Mouse (Mus musculus): ENCODE results near the gene Sypl.

Gene Sypl

DNA sequence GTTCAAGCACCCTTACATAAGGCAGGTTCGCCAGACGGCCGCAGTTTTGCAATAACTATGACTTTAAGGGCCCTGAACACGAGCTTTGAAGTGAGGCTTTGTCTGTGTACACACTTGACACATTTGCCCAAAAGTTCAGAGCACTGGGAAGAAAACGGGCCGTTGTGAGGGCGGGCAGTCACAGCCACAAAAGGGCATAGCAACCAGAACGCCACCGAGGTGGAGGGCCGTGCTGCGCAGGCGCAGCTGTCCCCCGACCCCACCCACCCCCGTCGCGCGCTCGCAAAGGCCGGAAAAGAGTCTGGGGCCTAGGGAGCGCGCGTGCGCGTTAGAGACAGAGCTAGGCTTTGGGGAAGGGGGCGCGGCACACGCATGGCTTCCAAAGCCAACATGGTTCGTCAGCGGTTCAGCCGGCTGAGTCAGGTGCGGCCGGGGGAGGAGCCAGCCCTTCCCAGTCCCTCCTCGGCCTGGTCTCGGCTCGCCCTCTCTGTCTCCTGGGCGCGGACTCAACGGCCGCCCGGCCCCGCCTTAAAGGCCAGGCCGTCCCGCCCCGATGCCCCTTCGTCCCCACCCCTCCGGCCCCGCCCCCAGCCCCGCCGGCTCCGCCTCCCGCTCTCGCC is at the start of gene Sypl:
TSS of gene Sypl (plus strand) at position 296 of the 620 bp plus-strand sequence.
- DNase-seq (ENCODE audit: low read depth, low spot score) = peak; percentile 98

DNA sequence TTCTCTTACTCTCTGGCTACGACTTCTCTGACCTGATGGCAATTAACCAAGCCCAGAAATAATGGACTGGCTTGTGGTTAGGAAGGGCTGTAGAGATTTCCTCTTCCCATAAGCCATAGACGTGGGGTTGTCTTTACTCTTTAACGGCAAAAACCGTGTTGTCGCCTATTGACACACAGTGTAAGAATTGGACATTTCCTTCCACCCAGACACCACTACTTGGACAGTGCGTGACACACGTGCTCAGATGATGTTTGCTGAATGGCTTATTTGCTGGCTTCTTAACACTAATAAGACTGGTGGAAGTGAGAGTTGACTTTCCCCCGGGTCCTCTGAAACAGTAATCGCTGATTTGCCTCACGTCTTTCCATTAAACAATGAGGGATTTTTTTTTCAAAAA is 44.0 kb upstream of the Sypl start:
- DNase-seq (ENCODE audit: low read depth, low spot score) = no peak

DNA sequence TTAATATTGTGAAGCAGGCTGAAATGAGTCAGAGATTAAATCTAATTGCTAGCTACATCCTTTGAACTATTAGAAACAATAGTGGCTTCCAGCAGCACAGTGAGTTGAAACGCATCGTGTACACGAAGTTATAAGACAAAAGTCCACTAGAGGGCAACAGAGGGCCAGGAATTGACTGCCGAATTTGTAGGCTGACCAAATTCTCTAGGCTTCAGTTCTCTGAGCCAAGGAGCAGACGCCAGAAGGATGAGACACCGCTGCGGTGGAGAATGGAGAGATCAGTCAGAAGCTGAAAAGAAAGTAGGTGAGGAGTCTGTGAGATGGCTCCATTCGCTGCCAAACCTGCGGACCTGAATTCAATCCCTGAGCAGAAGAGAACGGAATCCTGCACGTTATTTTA is 43.6 kb upstream of the Sypl start:
- DNase-seq (ENCODE audit: low read depth, low spot score) = peak; percentile 87

DNA sequence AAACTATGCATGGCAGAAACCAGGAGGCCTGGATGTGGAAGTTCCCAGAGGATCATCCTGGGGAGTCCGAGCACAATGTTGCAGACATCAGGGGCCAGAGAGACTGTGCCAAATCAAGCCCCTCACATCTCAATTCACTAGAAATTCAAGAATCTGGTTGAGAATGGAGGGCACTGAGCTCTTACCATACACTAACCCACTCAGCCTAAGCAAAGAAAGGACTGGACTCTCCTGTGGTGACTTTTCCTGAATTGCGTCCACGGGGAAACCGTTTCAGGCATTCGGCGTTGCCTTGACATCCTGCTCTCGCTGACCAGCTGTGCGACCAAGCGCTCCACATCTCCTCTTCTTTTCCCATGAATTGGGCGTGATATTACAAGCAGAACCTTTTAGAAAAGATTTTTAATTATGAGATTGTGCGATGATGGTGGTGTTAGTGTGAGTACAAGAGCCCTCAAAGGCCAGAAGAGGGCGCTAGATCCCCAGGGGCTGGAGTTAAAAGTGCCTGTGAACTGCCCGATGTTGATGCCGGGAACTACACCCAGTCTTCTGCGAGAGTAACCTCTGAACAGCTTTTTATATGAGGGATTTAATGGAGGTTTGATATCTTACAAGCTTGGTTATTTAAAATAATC is 43.0 kb upstream of the Sypl start:
- DNase-seq (ENCODE audit: low read depth, low spot score) = peak; percentile 72

DNA sequence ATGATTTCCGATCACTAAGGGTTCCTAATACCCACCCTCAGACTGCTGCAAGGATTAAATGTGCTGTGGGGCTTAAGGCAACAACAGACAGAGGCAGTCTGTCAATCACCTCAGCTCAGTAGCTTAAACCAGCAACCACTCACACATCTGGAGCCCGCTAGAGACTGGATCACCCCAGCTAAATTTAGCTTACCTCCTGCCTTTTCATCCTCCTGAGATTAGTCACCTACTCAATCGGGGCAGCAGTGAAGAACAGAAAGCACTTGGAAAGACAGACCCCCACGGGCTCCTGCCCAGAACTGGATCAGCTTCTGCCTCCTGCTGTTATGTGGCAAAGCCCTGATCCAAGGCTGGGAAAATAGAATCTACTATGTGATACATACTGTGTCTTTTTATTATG is 42.1 kb upstream of the Sypl start:
- no peak for DNase-seq (ENCODE audit: low read depth, low spot score)

DNA sequence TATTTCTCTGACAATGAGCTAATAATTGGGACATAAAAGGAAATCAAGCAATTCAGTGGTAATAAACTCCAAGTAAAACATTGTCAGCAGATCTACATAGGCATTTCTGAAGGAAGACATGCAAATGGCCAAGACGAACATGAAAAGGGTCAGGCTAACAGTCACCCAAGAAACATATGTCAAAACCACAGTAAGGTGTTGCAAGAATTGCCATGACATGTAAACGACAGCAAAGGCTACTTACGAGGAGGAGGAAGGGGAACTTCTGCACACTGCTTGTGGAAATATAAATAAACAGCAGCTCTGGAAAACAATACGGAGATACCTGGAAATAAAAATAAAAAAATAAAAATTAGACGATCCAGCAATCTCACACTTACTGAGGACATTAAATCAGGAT is 40.9 kb upstream of the Sypl start:
- DNase-seq (ENCODE audit: low read depth, low spot score) = no peak

DNA sequence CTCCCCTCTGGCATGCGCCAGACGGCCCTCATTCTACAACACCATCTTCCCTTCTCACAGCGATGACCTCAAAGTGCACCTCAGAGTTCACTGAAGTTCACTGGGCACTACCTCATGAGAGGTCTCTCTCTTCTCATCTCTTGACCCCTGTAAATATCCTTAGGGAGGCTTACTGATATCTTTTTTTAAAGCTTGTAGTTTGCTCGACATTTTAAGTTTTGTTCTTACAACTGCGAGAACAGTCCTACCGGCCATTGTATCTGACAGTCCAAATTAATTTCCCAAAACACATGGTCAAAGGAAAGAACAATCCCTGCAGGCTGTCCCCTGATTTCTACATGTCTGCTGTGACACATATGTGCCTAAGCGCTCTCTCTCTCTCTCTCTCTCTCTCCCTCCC is 35.0 kb upstream of the Sypl start:
- DNase-seq (ENCODE audit: low read depth, low spot score) = no peak

DNA sequence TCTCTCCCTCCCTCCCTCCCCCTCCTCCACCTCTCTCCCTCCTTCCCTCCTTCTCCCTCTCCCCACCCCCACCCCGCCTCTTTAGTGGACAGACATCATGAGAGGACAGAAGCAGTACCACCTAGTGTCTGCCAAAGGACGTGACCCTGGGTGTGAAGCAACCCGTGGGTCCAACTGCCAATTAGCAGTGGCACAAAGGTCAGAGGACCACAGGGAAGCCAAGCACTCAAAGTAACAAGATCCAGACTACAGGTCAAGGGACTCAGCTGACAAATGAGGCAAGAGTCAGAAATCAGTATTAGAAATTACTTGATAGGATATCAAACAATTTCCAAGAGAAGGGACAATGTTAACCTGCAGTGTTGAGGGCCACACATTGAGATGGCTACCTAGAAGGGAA is 34.6 kb upstream of the Sypl start:
- no peak for DNase-seq (ENCODE audit: low read depth, low spot score)

DNA sequence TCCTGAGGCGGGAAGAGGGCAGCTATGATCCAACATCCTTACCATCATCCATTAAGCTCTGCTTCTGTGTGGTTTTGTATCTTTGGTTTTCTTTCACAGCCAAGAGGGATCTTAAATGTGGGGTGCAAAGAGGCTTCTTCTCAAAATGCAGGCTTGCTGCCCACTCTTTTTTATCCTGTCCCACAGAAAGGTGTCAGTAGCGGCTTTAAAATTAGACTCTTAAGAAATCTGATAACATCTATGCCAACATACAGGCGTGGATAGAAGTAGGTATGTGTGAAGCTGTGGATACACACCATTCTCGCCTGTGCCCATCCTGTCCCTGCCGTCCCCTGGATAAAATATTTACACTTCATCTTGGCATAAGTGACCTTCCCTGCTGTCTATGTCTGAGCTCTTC is 34.2 kb upstream of the Sypl start:
- DNase-seq (ENCODE audit: low read depth, low spot score) = no peak

DNA sequence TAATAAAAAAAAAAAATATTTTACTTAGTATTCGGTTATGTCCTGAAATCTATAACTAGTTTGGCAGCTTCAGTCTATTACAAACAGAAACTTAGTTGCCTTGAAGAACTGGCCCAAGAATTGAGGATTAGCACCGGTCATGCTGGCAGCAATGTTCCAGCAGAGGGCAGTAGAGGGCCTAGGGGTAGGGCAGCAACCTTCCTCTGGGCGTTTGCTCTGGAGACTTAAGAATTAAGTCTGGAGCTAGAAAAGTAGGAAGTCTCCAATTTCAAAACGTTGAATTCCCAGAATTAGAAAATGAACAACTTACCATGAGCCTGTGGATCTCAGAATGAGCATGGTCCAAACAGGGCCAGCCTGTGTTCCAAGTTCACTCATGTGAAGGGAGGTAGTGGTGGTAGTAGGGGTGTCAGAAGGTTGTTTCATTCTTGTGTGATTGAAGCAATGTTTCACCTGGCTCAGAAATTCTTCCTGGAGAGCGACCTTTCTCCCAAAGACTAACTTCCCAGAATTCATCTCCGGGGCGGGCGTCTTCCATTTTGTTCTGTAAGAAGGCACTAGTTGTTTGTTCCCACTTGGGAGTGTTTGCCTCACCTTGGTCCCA is 33.4 kb upstream of the Sypl start:
- no peak for DNase-seq (ENCODE audit: low read depth, low spot score)

DNA sequence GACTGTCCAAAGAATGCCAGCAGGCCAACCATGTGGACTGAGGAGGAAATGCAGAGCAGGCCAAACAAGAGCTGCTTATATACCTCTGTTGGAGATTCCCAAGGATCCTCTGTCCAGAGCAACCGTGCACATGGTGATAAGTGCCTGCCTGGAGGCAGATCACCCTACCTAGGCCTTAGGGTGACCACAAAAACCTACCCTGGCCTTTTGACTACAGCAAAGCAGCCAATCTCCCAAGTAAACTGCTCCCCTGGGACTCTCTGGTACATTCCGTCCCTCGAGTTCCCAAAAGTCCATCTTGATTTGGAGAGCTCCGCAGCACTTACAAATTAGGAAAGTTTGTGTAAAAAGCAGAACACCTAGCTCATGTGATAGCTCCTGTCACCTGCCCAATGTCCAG is 32.6 kb upstream of the Sypl start:
- no peak for DNase-seq (ENCODE audit: low read depth, low spot score)

DNA sequence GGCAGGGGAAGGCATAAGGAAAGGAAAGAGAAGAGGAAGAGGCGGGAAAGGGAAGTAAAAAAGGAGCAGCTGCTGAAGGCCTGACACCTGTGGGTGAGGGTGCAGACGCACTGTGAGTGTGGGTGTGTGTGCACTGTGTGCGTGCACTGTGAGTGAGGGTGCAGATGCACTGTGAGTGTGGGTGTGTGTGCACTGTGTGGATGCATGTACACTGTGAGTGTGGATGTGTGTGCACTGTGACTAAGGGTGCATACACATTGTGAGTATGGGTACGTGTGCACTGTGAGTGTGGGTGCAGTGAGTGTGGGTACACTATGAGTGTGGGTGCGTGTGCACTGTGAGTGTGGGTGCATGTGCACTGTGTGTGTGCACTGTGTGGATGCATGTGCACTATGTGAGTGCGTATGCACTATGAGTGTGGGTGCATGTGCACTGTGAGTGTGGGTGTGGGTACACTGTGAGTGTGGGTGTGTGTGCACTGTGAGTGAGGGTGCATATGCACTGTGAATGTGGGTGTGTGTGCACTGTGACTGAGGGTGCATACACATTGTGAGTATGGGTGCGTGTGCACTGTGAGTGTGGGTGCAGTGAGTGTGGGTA is 32.1 kb upstream of the Sypl start:
- no peak for DNase-seq (ENCODE audit: low read depth, low spot score)

DNA sequence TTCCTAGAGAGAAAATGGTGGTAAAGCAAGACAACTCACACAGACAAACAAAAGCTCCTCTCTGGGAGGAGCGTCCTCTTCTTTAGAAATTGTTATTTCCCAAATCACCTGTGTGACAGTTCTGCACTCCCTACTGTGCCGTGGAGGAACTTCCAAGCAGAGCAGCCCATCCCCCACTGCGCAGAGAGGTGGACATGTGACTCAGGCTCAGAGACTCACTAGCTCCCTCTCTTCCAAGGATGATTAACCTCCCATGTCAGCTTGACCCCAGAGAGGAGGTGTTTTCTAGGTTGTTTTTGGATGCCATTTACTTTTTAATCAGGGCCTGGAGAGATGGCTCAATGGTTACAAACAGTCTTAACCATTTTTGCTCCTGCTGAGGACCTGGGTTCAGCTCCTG is 29.4 kb upstream of the Sypl start:
- no peak for DNase-seq (ENCODE audit: low read depth, low spot score)

DNA sequence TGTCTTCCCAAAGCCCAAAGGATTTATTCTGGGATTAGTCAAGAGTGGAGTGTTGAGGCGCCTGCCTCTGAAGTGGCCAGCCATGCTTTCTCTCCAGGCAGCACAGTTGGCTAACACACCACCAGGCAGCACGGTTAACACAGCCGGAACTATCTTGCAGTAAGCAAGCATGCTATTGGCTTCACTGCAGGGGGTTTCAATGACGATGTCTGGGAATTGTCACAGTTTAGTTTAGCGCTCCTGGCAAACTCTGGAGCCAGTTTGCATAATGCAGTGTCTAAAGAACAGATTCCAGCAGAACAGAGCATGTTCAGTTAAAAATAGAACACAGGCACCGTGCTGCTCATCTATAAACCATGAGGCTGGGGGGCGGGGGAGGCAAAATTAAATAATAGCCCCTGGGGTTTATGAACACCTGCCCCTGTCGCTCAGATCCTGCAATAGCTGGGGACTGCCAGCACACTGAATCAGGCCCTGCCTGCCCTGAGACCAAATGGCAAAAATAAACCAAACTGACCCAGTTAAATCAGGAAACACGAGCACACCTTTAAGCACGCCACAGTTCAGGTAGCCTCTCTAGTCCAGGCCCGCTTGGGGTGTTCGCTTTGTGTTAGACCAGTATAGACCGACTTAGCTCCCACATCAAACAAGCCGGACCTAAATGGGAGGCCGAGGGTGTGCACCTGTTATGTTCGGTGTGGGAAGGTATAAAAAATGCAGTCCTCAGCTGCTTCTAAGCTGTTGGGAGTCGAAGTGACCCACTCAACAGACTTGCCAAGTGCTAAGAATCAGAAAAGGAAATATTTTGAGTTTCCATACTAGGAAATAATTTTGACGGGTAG is 27.1 kb upstream of the Sypl start:
- DNase-seq (ENCODE audit: low read depth, low spot score) = peak; percentile 40

DNA sequence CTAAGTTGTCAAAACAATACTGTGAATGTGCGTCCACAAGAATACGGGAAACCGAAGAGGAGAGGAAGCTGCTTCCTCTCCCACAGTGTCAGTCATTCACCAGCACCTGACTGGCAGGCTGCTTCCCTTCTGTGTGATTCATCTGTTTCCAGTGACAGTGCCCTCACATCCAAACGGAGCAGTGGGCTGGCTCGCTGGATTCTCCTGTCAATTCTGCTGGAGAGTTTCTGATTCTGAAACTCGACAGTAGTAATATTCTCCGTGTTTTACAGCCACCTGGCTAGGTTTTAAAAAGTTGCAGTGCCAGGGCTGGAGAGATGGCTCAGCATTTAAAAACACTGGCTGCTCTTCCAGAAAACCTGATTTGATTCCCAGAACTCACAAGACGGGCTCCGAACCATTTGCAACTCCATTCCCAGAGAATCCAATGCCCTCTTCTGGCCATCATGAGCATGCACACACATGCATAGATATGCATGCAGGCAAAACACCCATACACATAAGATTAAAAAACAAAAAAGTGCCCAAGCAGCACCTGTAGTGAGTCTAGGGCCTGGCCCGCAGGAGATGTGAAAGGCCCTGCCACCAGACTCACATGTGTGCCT is 26.4 kb upstream of the Sypl start:
- DNase-seq (ENCODE audit: low read depth, low spot score) = no peak

DNA sequence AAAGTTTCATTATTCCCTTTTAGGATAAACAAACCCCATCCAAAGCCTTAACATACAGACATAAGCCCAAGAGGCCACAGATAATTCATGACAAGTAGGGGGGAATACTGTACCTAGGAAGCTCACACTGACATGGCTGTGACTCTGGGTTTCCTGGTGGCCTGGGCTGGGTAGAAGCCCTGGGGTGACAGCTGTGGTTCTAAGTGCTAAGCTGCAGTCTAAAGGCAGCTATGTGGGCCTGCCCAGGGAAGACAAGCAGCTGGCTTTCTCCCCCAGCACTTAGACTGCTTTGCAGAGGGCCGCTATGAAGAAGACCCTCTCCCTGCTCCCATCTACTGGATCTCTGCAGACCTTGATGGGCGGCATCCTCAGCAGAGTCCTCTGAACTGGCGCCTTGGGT is 25.5 kb upstream of the Sypl start:
- no peak for DNase-seq (ENCODE audit: low read depth, low spot score)

DNA sequence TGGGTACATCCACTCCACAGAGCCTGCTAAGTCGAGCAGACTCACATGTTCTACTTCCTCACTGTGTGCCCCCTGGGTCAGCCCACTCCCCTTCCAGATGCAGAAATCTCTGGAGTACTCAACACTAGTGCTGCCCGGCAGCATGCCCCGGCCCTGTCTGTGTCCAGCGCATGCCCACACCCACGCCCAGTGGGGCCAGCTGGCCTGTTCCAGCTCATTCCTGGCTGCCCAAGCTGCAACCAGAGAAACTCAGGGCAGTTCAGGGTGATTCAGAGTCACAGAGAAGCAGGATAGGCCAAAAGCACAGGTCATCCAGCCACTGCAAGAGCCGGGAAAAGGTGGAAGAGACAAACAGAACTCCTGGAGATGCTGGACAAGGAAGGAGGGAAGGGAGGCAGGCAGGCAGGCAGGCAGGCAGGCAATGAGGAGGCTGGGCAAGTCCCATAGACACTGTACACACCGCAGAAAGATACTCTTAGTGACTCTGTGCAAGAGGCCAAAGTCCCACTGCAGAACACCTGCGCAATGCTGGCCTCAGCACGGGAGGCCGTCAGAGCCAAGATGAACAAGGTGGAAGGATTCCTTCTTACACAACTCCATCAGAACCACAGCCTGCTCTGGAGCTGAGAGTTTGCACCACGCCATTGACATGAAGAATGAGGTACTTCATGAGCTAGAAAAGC is 23.7 kb upstream of the Sypl start:
- DNase-seq (ENCODE audit: low read depth, low spot score) = no peak

DNA sequence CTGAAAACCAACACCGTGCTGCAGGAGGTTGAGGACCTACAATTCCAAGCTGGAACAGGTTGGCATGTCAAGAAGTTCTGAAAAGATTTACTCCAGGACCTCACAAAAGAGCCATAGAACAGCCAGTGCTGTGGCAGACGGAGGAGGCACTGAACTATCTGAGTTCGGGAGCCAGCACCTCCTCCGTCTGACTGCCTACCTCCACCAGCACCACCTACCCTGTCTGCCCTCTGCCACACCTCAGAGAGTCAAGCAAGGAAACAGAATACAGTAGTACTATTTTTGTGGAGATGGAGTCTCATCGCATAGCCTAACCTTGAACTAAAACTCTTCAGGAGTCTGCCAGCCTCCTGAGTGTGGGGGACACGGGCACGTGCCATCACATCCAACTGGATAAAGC is 23.1 kb upstream of the Sypl start:
- DNase-seq (ENCODE audit: low read depth, low spot score) = no peak

DNA sequence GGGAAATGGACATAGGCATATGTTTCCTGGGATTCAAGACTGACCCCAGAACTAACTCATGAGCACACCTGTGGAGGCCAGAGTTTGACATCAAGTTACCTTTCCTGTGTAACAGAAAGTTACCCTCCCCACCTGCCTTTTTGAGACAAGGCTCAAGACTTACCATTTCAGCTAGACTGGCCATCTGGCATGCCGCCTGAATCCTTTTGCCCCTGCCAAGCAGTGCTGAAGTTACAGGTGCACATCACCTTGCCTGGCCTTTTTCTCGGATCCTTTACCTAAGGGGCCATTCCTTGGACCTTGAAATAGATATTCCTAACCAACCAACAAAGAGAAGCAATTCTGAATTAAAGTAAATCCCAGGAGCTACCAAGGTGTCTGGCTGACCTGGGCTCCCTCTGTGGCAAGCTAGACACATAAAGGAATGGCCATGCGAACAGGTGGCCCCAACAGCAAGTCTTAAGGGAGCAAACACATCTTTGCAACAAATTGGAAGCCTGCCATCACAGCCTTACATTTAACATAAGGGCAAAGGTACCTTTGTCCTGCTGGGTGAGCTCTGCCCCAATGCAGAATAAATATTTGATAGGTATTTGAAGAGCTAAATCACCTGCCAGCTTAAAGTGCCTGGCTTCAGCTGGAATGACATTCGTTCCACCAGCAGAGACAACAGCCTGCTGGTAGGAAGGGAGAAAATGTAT is 17.3 kb upstream of the Sypl start:
- no peak for DNase-seq (ENCODE audit: low read depth, low spot score)

DNA sequence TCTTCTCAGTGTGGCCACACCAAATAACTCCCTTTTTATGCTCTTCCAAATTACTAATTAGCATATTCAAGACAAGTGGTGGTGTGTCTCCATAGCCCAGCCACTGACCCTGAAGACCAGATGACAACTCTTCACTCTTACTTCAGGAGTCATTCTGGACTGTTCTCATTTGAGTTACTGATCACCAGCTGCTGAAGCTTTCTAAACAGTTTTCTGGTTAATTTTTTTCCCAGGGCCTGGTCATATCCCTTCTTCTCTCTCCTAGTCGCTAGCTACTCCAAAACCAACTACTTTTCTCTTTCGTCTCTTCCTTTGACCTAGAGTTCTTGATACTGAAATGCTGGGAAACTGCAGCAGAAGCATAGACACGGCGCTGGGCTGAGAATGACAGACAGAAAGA is 12.6 kb upstream of the Sypl start:
- no peak for DNase-seq (ENCODE audit: low read depth, low spot score)

DNA sequence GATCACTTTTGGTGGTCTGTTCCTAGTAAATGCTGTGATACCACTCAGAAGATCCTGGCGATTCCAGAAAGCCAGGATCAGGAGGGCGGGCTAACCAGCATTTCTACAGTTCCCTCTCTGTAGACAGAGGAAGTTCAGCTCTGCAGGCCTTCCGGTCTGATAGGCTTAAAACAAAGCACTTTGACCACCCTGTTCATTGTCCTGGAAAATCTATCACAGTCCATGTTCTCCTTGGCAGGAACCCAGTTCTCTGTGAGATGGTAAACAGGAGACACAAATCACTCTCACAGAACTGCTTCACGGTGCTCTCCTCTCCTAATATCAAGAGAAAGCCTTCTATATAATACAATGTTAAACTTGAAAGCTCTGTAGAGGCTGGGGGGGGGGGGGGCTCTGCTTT is 10.3 kb upstream of the Sypl start:
- DNase-seq (ENCODE audit: low read depth, low spot score) = no peak

Measured in forelimb bud, embryonic 11.5 days (tissue).